Mouse (Mus musculus): ENCODE results near the gene Rhoh. TPM values are rescaled to one million over a fixed set of nuclear protein-coding genes. Genes with fewer than 3 reads are reported as not detected.

Gene Rhoh
- polyA plus RNA-seq (2012; rRNA removed): 132 and 135 TPM in 2 replicates

- 10% methylated on average over 10 of the region's 10 CpGs for WGBS
- peak; percentile 64 for DNase-seq
- Histone ChIP-seq H3K4me3 (ENCODE audit: control insufficient read depth, insufficient read depth, low read length) (peak within 1 kb of the TSS; percentile 71), H3K4me1 (replicated peaks; ENCODE audit: control insufficient read depth, insufficient read depth, low read length) (peaks cover 23% of the 10 kb centered on the region), H3K36me3 (ENCODE audit: control insufficient read depth, insufficient read depth, low read length) (peaks cover 4% of the 10 kb centered on the region; the same call in 1 of the 2 replicates), H3K27ac (ENCODE audit: control insufficient read depth, insufficient read depth, low read length) (peak within 1 kb of the TSS; percentile 99), H3K27me3 (ENCODE audit: control insufficient read depth, insufficient read depth, low read length) (no peaks in the 10 kb centered on the region)
- TF ChIP-seq POLR2A (IDR thresholded peaks at IDR 0.05; ENCODE audit: control insufficient read depth, extremely low read depth, insufficient read depth, low read length, poor library complexity) (0 out of 2 replicates have a peak, but pooled peaks have one; percentile 25), CTCF (IDR thresholded peaks at IDR 0.05; ENCODE audit: borderline replicate concordance, control insufficient read depth, extremely low read depth, insufficient read depth, low read length, poor library complexity) (no peak)
Measured at GRCm38 (mm10) chr5:65861154-65861944, at the start of gene Rhoh. Gene Rhoh, plus strand, starts transcription at chr5:65861213.

GRCm38 (mm10) chr5:65823601-65824133 lies 37.3 kb upstream of the Rhoh start:
- 70% methylated on average over 5 of the region's 5 CpGs for WGBS

GRCm38 (mm10) chr5:65826476-65826875 lies 34.5 kb upstream of the Rhoh start:
- Histone ChIP-seq H3K4me1 (replicated peaks; ENCODE audit: control insufficient read depth, insufficient read depth, low read length) (peaks cover 8% of the 10 kb centered on the region), H3K27ac (ENCODE audit: control insufficient read depth, insufficient read depth, low read length) (no peak overlapping the region; the same call in 1 of the 2 replicates), H3K27me3 (ENCODE audit: control insufficient read depth, insufficient read depth, low read length) (no peaks in the 10 kb centered on the region), H3K36me3 (ENCODE audit: control insufficient read depth, insufficient read depth, low read length) (peaks cover 23% of the 10 kb centered on the region), H3K4me3 (ENCODE audit: control insufficient read depth, insufficient read depth, low read length) (no peak overlapping the region)
- WGBS: 49% methylated on average over 4 of the region's 4 CpGs
- no peak for TF ChIP-seq POLR2A (IDR thresholded peaks at IDR 0.05; ENCODE audit: control insufficient read depth, extremely low read depth, insufficient read depth, low read length, poor library complexity)
- TF ChIP-seq CTCF (IDR thresholded peaks at IDR 0.05; ENCODE audit: borderline replicate concordance, control insufficient read depth, extremely low read depth, insufficient read depth, low read length, poor library complexity): no peak
- DNase-seq: no peak

More at GRCm38 (mm10) chr5:65823601-65824133, 37.3 kb upstream of the Rhoh start:
- Histone ChIP-seq H3K27ac (ENCODE audit: control insufficient read depth, insufficient read depth, low read length) (no peak overlapping the region), H3K4me3 (ENCODE audit: control insufficient read depth, insufficient read depth, low read length) (no peak overlapping the region), H3K27me3 (ENCODE audit: control insufficient read depth, insufficient read depth, low read length) (no peaks in the 10 kb centered on the region), H3K4me1 (replicated peaks; ENCODE audit: control insufficient read depth, insufficient read depth, low read length) (peaks cover 6% of the 10 kb centered on the region), H3K36me3 (ENCODE audit: control insufficient read depth, insufficient read depth, low read length) (peaks cover 27% of the 10 kb centered on the region)
- DNase-seq: peak; percentile 76
- TF ChIP-seq CTCF (IDR thresholded peaks at IDR 0.05; ENCODE audit: borderline replicate concordance, control insufficient read depth, extremely low read depth, insufficient read depth, low read length, poor library complexity) (no peak), POLR2A (IDR thresholded peaks at IDR 0.05; ENCODE audit: control insufficient read depth, extremely low read depth, insufficient read depth, low read length, poor library complexity) (no peak)

GRCm38 (mm10) chr5:65827102-65827501 lies 33.9 kb upstream of the Rhoh start:
- H3K27ac ChIP-seq (ENCODE audit: control insufficient read depth, insufficient read depth, low read length): peak overlapping the region; percentile 71
- TF ChIP-seq POLR2A (IDR thresholded peaks at IDR 0.05; ENCODE audit: control insufficient read depth, extremely low read depth, insufficient read depth, low read length, poor library complexity) (no peak), CTCF (IDR thresholded peaks at IDR 0.05; ENCODE audit: borderline replicate concordance, control insufficient read depth, extremely low read depth, insufficient read depth, low read length, poor library complexity) (no peak)
- H3K27me3 ChIP-seq (ENCODE audit: control insufficient read depth, insufficient read depth, low read length): no peaks in the 10 kb centered on the region
- H3K36me3 ChIP-seq (ENCODE audit: control insufficient read depth, insufficient read depth, low read length): peaks cover 19% of the 10 kb centered on the region
- DNase-seq: peak; percentile 28
- H3K4me1 ChIP-seq (replicated peaks; ENCODE audit: control insufficient read depth, insufficient read depth, low read length): peaks cover 13% of the 10 kb centered on the region
- 43% methylated on average over 8 of the region's 8 CpGs for WGBS
- no peak overlapping the region for H3K4me3 ChIP-seq (ENCODE audit: control insufficient read depth, insufficient read depth, low read length)

GRCm38 (mm10) chr5:65828261-65828660 lies 32.8 kb upstream of the Rhoh start:
- no peak for DNase-seq
- peaks cover 13% of the 10 kb centered on the region for H3K4me1 ChIP-seq (replicated peaks; ENCODE audit: control insufficient read depth, insufficient read depth, low read length)
- no peak overlapping the region for H3K4me3 ChIP-seq (ENCODE audit: control insufficient read depth, insufficient read depth, low read length)
- WGBS: 65% methylated on average over 5 of the region's 5 CpGs
- H3K27me3 ChIP-seq (ENCODE audit: control insufficient read depth, insufficient read depth, low read length): no peaks in the 10 kb centered on the region
- no peak for TF ChIP-seq CTCF (IDR thresholded peaks at IDR 0.05; ENCODE audit: borderline replicate concordance, control insufficient read depth, extremely low read depth, insufficient read depth, low read length, poor library complexity)
- no peak for TF ChIP-seq POLR2A (IDR thresholded peaks at IDR 0.05; ENCODE audit: control insufficient read depth, extremely low read depth, insufficient read depth, low read length, poor library complexity)
- H3K36me3 ChIP-seq (ENCODE audit: control insufficient read depth, insufficient read depth, low read length): peaks cover 14% of the 10 kb centered on the region
- H3K27ac ChIP-seq (ENCODE audit: control insufficient read depth, insufficient read depth, low read length): no peak overlapping the region

- no peak for TF ChIP-seq POLR2A (IDR thresholded peaks at IDR 0.05; ENCODE audit: control insufficient read depth, extremely low read depth, insufficient read depth, low read length, poor library complexity)
- no peak for TF ChIP-seq CTCF (IDR thresholded peaks at IDR 0.05; ENCODE audit: borderline replicate concordance, control insufficient read depth, extremely low read depth, insufficient read depth, low read length, poor library complexity)
- WGBS: 34% methylated on average over 2 of the region's 2 CpGs
- H3K27ac ChIP-seq (ENCODE audit: control insufficient read depth, insufficient read depth, low read length): no peak overlapping the region
- H3K27me3 ChIP-seq (ENCODE audit: control insufficient read depth, insufficient read depth, low read length): no peaks in the 10 kb centered on the region
- H3K36me3 ChIP-seq (ENCODE audit: control insufficient read depth, insufficient read depth, low read length): peaks cover 14% of the 10 kb centered on the region
- no peak overlapping the region for H3K4me3 ChIP-seq (ENCODE audit: control insufficient read depth, insufficient read depth, low read length)
- no peak for DNase-seq
- H3K4me1 ChIP-seq (replicated peaks; ENCODE audit: control insufficient read depth, insufficient read depth, low read length): peaks cover 13% of the 10 kb centered on the region
Measured at GRCm38 (mm10) chr5:65829059-65829458, 32.0 kb upstream of the Rhoh start.
